Mouse (Mus musculus) neutrophil, adult 59 days (primary cell): ENCODE measurements around the gene Tada3. TPM values are rescaled to one million over a fixed set of nuclear protein-coding genes. Genes with fewer than 3 reads are reported as not detected.

ENCODE experiments used
- total RNA-seq, 2 experiments: library from RNA; stranded (reverse); gene quantifications; 1 replicate in 1 of 2; 2 replicates in 1 of 2; pipeline ENCODE4 v1.2.4; 2023

The Tada3 gene
- total RNA-seq = 10 to 100 TPM; 24.6 to 27.1 TPM

DNA sequence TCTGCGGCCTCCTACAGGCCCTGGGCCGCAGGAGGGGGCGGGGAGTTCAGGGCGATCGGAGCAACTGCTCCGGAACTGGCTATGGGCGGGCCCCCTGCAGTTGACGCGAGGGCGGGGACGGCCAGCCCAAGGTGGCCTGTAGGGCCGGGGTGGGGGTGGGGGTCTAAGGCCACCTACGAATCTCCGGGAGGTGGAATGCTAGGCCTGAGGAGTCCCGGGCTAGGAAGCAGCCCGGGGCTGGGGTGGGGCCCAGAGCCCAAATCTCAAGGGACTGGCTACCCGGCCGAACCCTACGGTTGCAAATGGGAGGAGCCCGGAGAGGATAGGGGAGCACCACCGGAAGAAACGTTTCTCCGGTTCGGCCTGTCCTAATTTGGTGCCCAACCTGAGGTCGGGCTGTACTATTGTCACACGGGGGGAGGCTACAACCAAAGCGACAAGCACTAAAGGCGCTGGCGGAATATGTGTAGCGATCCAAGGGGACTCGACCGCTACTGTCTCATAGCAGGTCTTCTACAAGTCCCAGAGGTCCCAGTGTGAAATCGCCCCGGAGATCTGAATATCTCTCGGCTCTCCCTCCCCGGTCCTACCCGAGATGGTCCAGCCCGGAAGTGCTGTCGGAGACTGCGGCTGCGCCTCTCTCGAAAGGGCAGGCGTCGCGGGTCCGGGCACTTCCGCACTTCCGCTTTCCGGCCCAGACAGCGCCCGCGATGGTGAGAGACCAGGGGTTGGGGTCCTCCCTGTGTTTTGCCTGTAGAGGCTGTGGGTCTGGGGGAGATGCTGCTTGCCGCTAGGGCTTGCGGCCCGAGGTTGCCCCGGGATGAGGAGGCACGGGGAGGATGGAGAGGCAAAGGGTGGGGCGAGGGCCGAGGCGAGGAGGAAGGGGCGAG is at the start of gene Tada3, which contains the start of gene Arpc4:
Gene Tada3 (minus strand): TSS at position 388 of the 890 bp plus-strand sequence.
Gene Arpc4 (plus strand): TSS at position 620 of the 890 bp plus-strand sequence.

GRCm38 (mm10) chr6:113419199-113419587 is 41.5 kb upstream of the Tada3 start, which contains the start of gene Rpusd3:
TSS of gene Rpusd3 (minus strand) at chr6:113419340.

DNA sequence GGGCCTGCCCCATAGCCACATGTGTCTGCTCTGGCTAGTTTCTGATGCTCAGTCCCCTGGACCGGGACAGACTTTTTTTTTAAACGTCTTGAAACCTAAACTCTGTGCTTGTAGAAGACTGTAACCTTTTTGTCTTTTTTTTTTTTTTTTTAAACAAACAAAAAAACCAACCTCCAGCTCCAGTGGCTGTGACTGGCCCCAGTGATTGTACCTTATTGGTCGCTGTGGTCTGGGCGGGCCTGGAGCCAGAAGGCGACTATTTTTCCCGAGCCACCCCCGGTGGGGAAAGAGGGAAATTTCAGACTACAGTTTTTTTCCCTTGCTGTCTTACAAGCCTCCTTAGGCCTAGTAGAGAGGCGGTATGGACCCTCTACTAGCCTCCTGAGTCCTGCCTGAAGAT is 11.3 kb upstream of the Tada3 start, which contains the start of gene Ttll3:
Gene Ttll3 (plus strand): TSS at position 301 of the 400 bp plus-strand sequence.

GRCm38 (mm10) chr6:113343177-113344092 is 34.2 kb downstream of the Tada3 start, which contains the start of gene Camk1:
TSS of gene Camk1 (minus strand) at chr6:113343984.

GRCm38 (mm10) chr6:113326533-113327315 is 51.0 kb downstream of the Tada3 start, which contains the start of gene Ogg1:
TSS of gene Ogg1 (plus strand) at chr6:113326972.

Other genes with a start within 250 kb of the Tada3 start
- 1 to 10 TPM in 1 of 2 experiments, not detected in 1; 1.3 TPM for gene Lhfpl4, start 182.5 kb downstream of the Tada3 start, total RNA-seq
- gene Mtmr14, start 140.0 kb downstream of the Tada3 start, total RNA-seq = 10 to 100 TPM; 48.3 to 50.3 TPM
- gene Cpne9, start 95.6 kb downstream of the Tada3 start, total RNA-seq = 1 to 10 TPM in 1 of 2 experiments, under 1 TPM in 1; 0.57 to 1.6 TPM
- gene Brpf1, start 70.7 kb downstream of the Tada3 start, total RNA-seq = 100 to 1,000 TPM; 110 to 113 TPM
- 10 to 100 TPM; 10.9 to 11.4 TPM for gene Ogg1, start 50.9 kb downstream of the Tada3 start, total RNA-seq
- 10 to 100 TPM; 32.5 to 35.2 TPM for gene Camk1, start 33.9 kb downstream of the Tada3 start, total RNA-seq
- 100 to 1,000 TPM; 474 to 514 TPM for gene Arpc4, start 232 bp upstream of the Tada3 start, total RNA-seq
- 10 to 100 TPM; 34.3 to 35.3 TPM for gene Ttll3, start 11.4 kb upstream of the Tada3 start, total RNA-seq
- gene Rpusd3, start 41.5 kb upstream of the Tada3 start, total RNA-seq = 1 to 10 TPM; 3.1 to 3.7 TPM
- gene Cidec, start 57.9 kb upstream of the Tada3 start, total RNA-seq = not detected
- gene Jagn1, start 64.7 kb upstream of the Tada3 start, total RNA-seq = 10 to 100 TPM; 10.6 to 11.6 TPM
- not detected for gene Il17re, start 80.6 kb upstream of the Tada3 start, total RNA-seq
- not detected for gene Il17rc, start 93.5 kb upstream of the Tada3 start, total RNA-seq
- gene Creld1, start 105.4 kb upstream of the Tada3 start, total RNA-seq = 1 to 10 TPM; 2.6 to 3.2 TPM
- under 1 TPM in 1 of 2 experiments, not detected in 1; 0.13 TPM for gene Prrt3, start 124.0 kb upstream of the Tada3 start, total RNA-seq
- 10 to 100 TPM; 44.1 to 51.6 TPM for gene Emc3, start 153.8 kb upstream of the Tada3 start, total RNA-seq
- 10 to 100 TPM; 14.5 to 16.7 TPM for gene Fancd2, start 153.8 kb upstream of the Tada3 start, total RNA-seq
- gene Fancd2os, start 222.8 kb upstream of the Tada3 start, total RNA-seq = not detected
- 100 to 1,000 TPM; 120 to 142 TPM for gene Brk1, start 226.9 kb upstream of the Tada3 start, total RNA-seq
- gene Vhl, start 246.1 kb upstream of the Tada3 start, total RNA-seq = 10 to 100 TPM; 17.4 to 24.4 TPM